Mouse (Mus musculus): ENCODE data around the gene Gm45062.

- TF ChIP-seq POLR2A (IDR thresholded peaks at IDR 0.05; ENCODE audit: low read depth, low read length), result no peak
- no peak for TF ChIP-seq CTCF (conservative IDR thresholded peaks at IDR 0.05; ENCODE audit: insufficient read depth, insufficient read length, low read depth, low read length)
Observed at GRCm38 (mm10) chr6:8484437-8485275, 225.4 kb downstream of the Gm45062 start.
